Mouse (Mus musculus) NIH3T3 (cell line): ENCODE results near the gene Gjb3.

Experiments
- DNase-seq: peaks from one replicate; pipeline ENCODE4 v3.0.0-alpha.2; 2012; ENCODE audit warnings: low read depth

Gene Gjb3

GRCm38 (mm10) chr4:127337668-127338067 lies 7.0 kb upstream of the Gjb3 start:
- DNase-seq: no peak

- DNase-seq: peak; percentile 52
These were observed 4.3 kb upstream of the Gjb3 start for GRCm38 (mm10) chr4:127334870-127335504.

- DNase-seq: peak; percentile 59
These were observed 527 bp upstream of the Gjb3 start for GRCm38 (mm10) chr4:127331171-127331570.

- DNase-seq: no peak
These were observed 893 bp downstream of the Gjb3 start for GRCm38 (mm10) chr4:127329751-127330150.

- no peak for DNase-seq
These were observed 1.6 kb downstream of the Gjb3 start for GRCm38 (mm10) chr4:127329046-127329445.

- DNase-seq: no peak
These were observed 2.3 kb downstream of the Gjb3 start for GRCm38 (mm10) chr4:127328378-127328777.

- DNase-seq: peak; percentile 38
These were observed 2.9 kb downstream of the Gjb3 start for GRCm38 (mm10) chr4:127327749-127328148.

- DNase-seq: peak; percentile 37
These were observed 3.4 kb downstream of the Gjb3 start for GRCm38 (mm10) chr4:127327258-127327657.

- no peak for DNase-seq
These were observed 5.4 kb downstream of the Gjb3 start for GRCm38 (mm10) chr4:127325276-127325675.

- peak; percentile 89 for DNase-seq
These were observed 5.9 kb downstream of the Gjb3 start for GRCm38 (mm10) chr4:127324759-127325158.

- no peak for DNase-seq
These were observed 6.3 kb downstream of the Gjb3 start for GRCm38 (mm10) chr4:127324296-127324695.

GRCm38 (mm10) chr4:127323651-127324050 lies 7.0 kb downstream of the Gjb3 start:
- no peak for DNase-seq

- peak; percentile 91 for DNase-seq
These were observed 11.0 kb downstream of the Gjb3 start for GRCm38 (mm10) chr4:127319613-127320012.

GRCm38 (mm10) chr4:127317143-127317542 lies 13.5 kb downstream of the Gjb3 start:
- DNase-seq: peak; percentile 65

GRCm38 (mm10) chr4:127315753-127316152 lies 14.9 kb downstream of the Gjb3 start:
- DNase-seq: no peak

- DNase-seq: no peak
These were observed 16.1 kb downstream of the Gjb3 start for GRCm38 (mm10) chr4:127314585-127314984.

- DNase-seq: peak; percentile 61
These were observed 16.8 kb downstream of the Gjb3 start, which contains the start of gene Gja4 for GRCm38 (mm10) chr4:127313861-127314260. TSS of gene Gja4 (minus strand) at chr4:127314039.

- no peak for DNase-seq
These were observed 18.3 kb downstream of the Gjb3 start for GRCm38 (mm10) chr4:127312349-127312748.

GRCm38 (mm10) chr4:127311561-127311960 lies 19.1 kb downstream of the Gjb3 start:
- no peak for DNase-seq

GRCm38 (mm10) chr4:127306915-127307314 lies 23.7 kb downstream of the Gjb3 start:
- DNase-seq: no peak

- no peak for DNase-seq
These were observed 26.8 kb downstream of the Gjb3 start for GRCm38 (mm10) chr4:127303796-127304195.

- no peak for DNase-seq
These were observed 30.1 kb downstream of the Gjb3 start for GRCm38 (mm10) chr4:127300503-127300902.

GRCm38 (mm10) chr4:127292631-127293030 lies 38.0 kb downstream of the Gjb3 start:
- DNase-seq: no peak

GRCm38 (mm10) chr4:127289039-127289548 lies 41.5 kb downstream of the Gjb3 start:
- DNase-seq: no peak
